Comparison of ENCODE assay signal across 8 mouse cellular contexts in the genomic region with DNA sequence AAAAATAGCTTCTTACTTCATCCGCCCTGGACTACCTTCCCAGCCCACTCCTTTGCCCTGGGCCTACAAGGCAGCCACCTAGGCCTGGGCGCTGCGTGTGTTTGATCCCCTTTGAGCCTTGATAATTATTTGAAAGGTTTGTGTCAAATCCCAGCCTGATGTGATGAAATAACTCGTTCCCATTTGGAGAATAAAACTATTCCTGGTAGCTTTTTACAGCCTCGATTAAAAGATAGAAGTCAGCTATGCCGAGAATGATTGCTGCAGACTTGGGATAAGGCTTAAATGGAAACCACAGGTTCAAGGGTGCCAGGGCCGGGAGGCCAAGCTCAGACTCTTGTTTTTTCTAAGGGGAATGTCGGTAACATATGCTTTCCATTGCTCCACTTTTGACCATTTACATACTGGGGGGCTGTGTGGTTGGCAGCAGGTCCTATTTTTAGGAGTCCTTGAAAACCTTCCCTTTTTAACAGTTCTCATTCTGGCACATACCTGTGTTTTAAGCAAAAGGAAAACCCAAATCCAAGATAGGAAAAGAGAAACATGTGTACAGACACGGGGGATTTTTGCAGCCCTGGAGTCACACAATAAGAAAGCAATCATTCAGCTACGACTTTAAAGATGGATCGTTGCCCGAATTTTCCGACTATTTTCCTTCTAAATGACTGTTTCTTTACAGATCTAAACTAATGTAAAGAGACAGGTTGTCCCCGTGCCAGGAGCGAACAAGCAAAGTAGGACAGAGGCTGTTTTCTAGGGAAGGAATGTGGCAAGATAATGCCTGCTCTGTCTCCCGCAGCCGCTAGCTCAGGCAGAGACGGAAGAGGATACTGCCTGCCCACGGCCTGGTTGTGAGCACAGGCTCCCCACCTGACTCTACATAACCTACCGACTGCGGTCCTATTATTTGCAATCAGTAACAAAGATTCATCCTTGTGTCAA.
DNase-seq lines count a peak whose midpoint lies in the region; ATAC-seq and TF ChIP-seq lines count a peak whose summit lies in the region.

No protein-coding gene starts in this region.

- no peak overlapping the region for H3K4me3 ChIP-seq in forebrain, embryonic 15.5 days
- H3K4me3 ChIP-seq in forebrain, embryonic 10.5 days: no peak overlapping the region
- no peak overlapping the region for H3K4me3 ChIP-seq in neural tube, embryonic 13.5 days
- H3K4me3 ChIP-seq in limb, embryonic 14.5 days (replicated peaks; ENCODE audit: low read length): no peak overlapping the region

- peak; percentile 80 for ATAC-seq in forebrain, embryonic 15.5 days (replicated peaks)
- ATAC-seq in neural tube, embryonic 13.5 days (ENCODE audit: low read depth): peak; percentile 64; the same call in 1 of the 2 replicates
- peak; percentile 48 for ATAC-seq in limb, embryonic 14.5 days (ENCODE audit: low FRiP score, low read depth)

- H3K27me3 ChIP-seq in forebrain, embryonic 15.5 days: no peaks in the 10 kb centered on the region
- H3K27me3 ChIP-seq in forebrain, embryonic 10.5 days (ENCODE audit: poor library complexity, severe bottlenecking): no peaks in the 10 kb centered on the region
- no peaks in the 10 kb centered on the region for H3K27me3 ChIP-seq in neural tube, embryonic 13.5 days
- no peaks in the 10 kb centered on the region for H3K27me3 ChIP-seq in limb, embryonic 14.5 days (ENCODE audit: control insufficient read depth, insufficient read depth, low read length)

- no peak overlapping the region for H3K27ac ChIP-seq in forebrain, embryonic 15.5 days (replicated peaks)
- no peak overlapping the region for H3K27ac ChIP-seq in forebrain, embryonic 10.5 days
- H3K27ac ChIP-seq in neural tube, embryonic 13.5 days (replicated peaks): peak overlapping the region; percentile 46; the same call in 1 of the 2 replicates
- peak overlapping the region; percentile 71 for H3K27ac ChIP-seq in limb, embryonic 14.5 days (replicated peaks; ENCODE audit: low read depth, low read length)

- 45% methylated on average over 21 of the region's 21 CpGs for WGBS in forebrain, embryonic 15.5 days
- 76% methylated on average over 21 of the region's 21 CpGs for WGBS in forebrain, embryonic 10.5 days
- 68% methylated on average over 21 of the region's 21 CpGs for WGBS in neural tube, embryonic 13.5 days
- WGBS in limb, embryonic 14.5 days: 43% methylated on average over 21 of the region's 21 CpGs

- H3K9ac ChIP-seq in forebrain, embryonic 15.5 days (replicated peaks): no peak overlapping the region
- H3K9ac ChIP-seq in neural tube, embryonic 13.5 days: no peak overlapping the region
- H3K9ac ChIP-seq in limb, embryonic 14.5 days (ENCODE audit: low read depth, low read length, severe bottlenecking): no peak overlapping the region

- no peaks in the 10 kb centered on the region for H3K36me3 ChIP-seq in forebrain, embryonic 15.5 days
- no peaks in the 10 kb centered on the region for H3K36me3 ChIP-seq in forebrain, embryonic 10.5 days (replicated peaks)
- no peaks in the 10 kb centered on the region for H3K36me3 ChIP-seq in neural tube, embryonic 13.5 days
- H3K36me3 ChIP-seq in limb, embryonic 14.5 days (ENCODE audit: control insufficient read depth, insufficient read depth, low read length): no peaks in the 10 kb centered on the region

- H3K4me1 ChIP-seq in forebrain, embryonic 15.5 days: peaks cover 12% of the 10 kb centered on the region
- peaks cover 11% of the 10 kb centered on the region for H3K4me1 ChIP-seq in forebrain, embryonic 10.5 days
- H3K4me1 ChIP-seq in neural tube, embryonic 13.5 days (replicated peaks): peaks cover 20% of the 10 kb centered on the region
- H3K4me1 ChIP-seq in limb, embryonic 14.5 days (ENCODE audit: control insufficient read depth, insufficient read depth, low read length): peaks cover 20% of the 10 kb centered on the region

- H3K9me3 ChIP-seq in forebrain, embryonic 15.5 days: no peaks in the 10 kb centered on the region
- no peaks in the 10 kb centered on the region for H3K9me3 ChIP-seq in forebrain, embryonic 10.5 days
- no peaks in the 10 kb centered on the region for H3K9me3 ChIP-seq in neural tube, embryonic 13.5 days
- H3K9me3 ChIP-seq in limb, embryonic 14.5 days (ENCODE audit: control insufficient read depth, low read length): no peaks in the 10 kb centered on the region

- TF ChIP-seq POLR2A in limb, embryonic 14.5 days (IDR thresholded peaks at IDR 0.05; ENCODE audit: borderline replicate concordance, extremely low read depth, insufficient read depth, insufficient read length): no peak

- DNase-seq in forebrain, embryonic 10.5 days (ENCODE audit: extremely low spot score, low spot score): no peak
- no peak for DNase-seq in neural tube, embryonic 10.5 days (ENCODE audit: extremely low spot score, low spot score)
- DNase-seq in limb, embryonic 14.5 days (ENCODE audit: low spot score): peak; percentile 84
- DNase-seq in adrenal gland, postnatal 25 days: no peak
- no peak for DNase-seq in T-cell, adult 2 months (ENCODE audit: low spot score)
- no peak for DNase-seq in kidney, adult 18-20 months

- no peak overlapping the region for H3K4me2 ChIP-seq in forebrain, embryonic 15.5 days (replicated peaks)
- H3K4me2 ChIP-seq in neural tube, embryonic 13.5 days: no peak overlapping the region
- H3K4me2 ChIP-seq in limb, embryonic 14.5 days (replicated peaks; ENCODE audit: low read depth, low read length, severe bottlenecking): peak overlapping the region; percentile 26; the same call in 1 of the 2 replicates

Comparison
In these comparisons a context has a peak if more than half of its experiments do, and no peak if none do; other contexts are left out.
1. H3K27ac ChIP-seq: peak in neural tube, embryonic 13.5 days (single experiment) and limb, embryonic 14.5 days (single experiment); none in forebrain, embryonic 15.5 days (single experiment) and forebrain, embryonic 10.5 days (single experiment).
2. Peak in every context shown above with its lines, with median percentiles within 50 percentile points of each other: ATAC-seq.